Mouse (Mus musculus): ENCODE measurements around the gene Keap1. TPM values are rescaled to one million over a fixed set of nuclear protein-coding genes. Genes with fewer than 3 reads are reported as not detected.
A peak's percentile ranks its signal among the peaks of the same experiment; 100 is the strongest.
"Not testable (repeated sequence)": the region's sequence is repeated elsewhere in the genome, so short reads cannot be mapped to it uniquely, and the experiment has no call there.

Keap1 gene
- polyA plus RNA-seq, 1 experiment from 2014 or later, result 35.9 TPM

DNA sequence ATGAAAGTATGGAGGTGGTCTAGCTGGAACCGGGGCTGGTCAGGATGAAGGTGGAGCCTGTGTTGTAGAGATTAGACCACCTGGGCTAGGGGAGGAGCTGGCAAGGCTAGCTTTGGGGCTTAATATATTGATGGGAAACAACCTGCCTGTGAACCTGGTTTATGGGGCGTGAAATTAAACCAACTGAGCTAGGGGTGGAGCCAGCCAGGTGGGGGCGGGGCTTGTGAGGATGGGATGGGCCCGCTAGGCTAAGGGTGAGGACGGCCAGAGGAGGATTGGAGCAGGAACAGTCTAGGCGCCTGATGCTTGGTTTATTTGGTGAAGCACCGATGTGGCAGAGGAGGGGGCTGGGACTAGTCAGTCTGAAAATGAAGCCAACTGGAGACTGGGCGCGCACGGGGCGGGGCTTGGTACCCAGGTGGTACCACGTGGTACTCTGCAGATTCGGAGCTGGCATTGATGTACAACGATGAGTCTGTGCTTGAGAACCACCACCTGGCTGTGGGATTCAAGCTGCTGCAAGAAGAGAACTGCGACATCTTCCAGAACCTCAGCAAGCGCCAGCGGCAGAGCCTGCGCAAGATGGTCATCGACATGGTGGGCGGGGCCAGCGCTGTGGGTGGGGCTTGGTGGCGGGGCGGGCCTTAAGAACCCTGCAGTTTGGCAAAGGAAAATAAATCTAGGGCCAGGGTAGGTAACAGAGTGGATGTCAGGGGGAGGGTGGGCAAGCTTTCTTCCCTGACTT, 34.5 kb downstream of the Keap1 start:
- Histone ChIP-seq H3K4me3 (ENCODE audit: low read depth, low read length) (peak overlapping the region; percentile 36), H3K9ac (ENCODE audit: low read length) (peak overlapping the region; percentile 39), H3K27ac (ENCODE audit: low read depth, low read length) (no peak overlapping the region), H3K9me3 (ENCODE audit: control insufficient read depth, low read length) (no peaks in the 10 kb centered on the region), H3K36me3 (ENCODE audit: control insufficient read depth, insufficient read depth, low read length) (no peaks in the 10 kb centered on the region), H3K27me3 (ENCODE audit: control insufficient read depth, insufficient read depth, low read length) (no peaks in the 10 kb centered on the region), H3K4me1 (replicated peaks; ENCODE audit: control insufficient read depth, insufficient read depth, low read length) (peaks cover 7% of the 10 kb centered on the region), H3K4me2 (ENCODE audit: low read depth, low read length, severe bottlenecking) (peak overlapping the region; percentile 61)
- DNase-seq (ENCODE audit: low spot score), result peak; percentile 78
- peak; percentile 76 for ATAC-seq (replicated peaks; ENCODE audit: low FRiP score)
- WGBS, result 3% methylated on average over 23 of the region's 23 CpGs

DNA sequence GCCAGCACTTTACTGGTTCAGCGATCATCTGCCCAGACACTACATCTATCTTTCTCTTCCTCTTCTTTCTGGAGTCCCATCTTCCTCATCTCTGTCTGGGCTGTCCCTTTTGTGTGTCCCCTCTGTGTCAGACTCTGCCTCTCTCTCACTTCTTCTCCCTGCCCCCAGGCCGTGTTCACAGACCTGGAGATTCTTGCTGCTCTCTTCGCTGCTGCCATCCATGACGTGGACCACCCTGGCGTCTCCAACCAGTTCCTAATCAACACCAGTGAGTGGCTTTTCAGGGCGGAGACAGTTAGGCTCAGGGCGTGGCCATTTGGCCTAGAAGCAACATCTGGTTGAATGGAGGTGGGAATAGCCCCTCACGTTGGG, 35.0 kb downstream of the Keap1 start:
- Histone ChIP-seq H3K36me3 (ENCODE audit: control insufficient read depth, insufficient read depth, low read length) (no peaks in the 10 kb centered on the region), H3K9ac (ENCODE audit: low read length) (no peak overlapping the region), H3K27me3 (ENCODE audit: control insufficient read depth, insufficient read depth, low read length) (no peaks in the 10 kb centered on the region), H3K4me3 (ENCODE audit: low read depth, low read length) (no peak overlapping the region), H3K4me2 (ENCODE audit: low read depth, low read length, severe bottlenecking) (no peak overlapping the region), H3K9me3 (ENCODE audit: control insufficient read depth, low read length) (no peaks in the 10 kb centered on the region), H3K27ac (ENCODE audit: low read depth, low read length) (no peak overlapping the region), H3K4me1 (replicated peaks; ENCODE audit: control insufficient read depth, insufficient read depth, low read length) (peaks cover 7% of the 10 kb centered on the region)
- no peak for DNase-seq (ENCODE audit: low spot score)
- no peak for ATAC-seq (replicated peaks; ENCODE audit: low FRiP score)
- WGBS, result 19% methylated on average over 8 of the region's 8 CpGs

- WGBS, result 78% methylated on average over 3 of the region's 3 CpGs
- DNase-seq (ENCODE audit: low spot score) (no peak), ATAC-seq (replicated peaks; ENCODE audit: low FRiP score) (no peak)
- Histone ChIP-seq H3K27ac (ENCODE audit: low read depth, low read length) (no peak overlapping the region), H3K4me1 (replicated peaks; ENCODE audit: control insufficient read depth, insufficient read depth, low read length) (peaks cover 22% of the 10 kb centered on the region; the same call in 1 of the 2 replicates), H3K9ac (ENCODE audit: low read length) (no peak overlapping the region), H3K27me3 (ENCODE audit: control insufficient read depth, insufficient read depth, low read length) (no peaks in the 10 kb centered on the region), H3K9me3 (ENCODE audit: control insufficient read depth, low read length) (no peaks in the 10 kb centered on the region), H3K4me3 (ENCODE audit: low read depth, low read length) (no peak overlapping the region), H3K36me3 (ENCODE audit: control insufficient read depth, insufficient read depth, low read length) (no peaks in the 10 kb centered on the region), H3K4me2 (ENCODE audit: low read depth, low read length, severe bottlenecking) (no peak overlapping the region)
Observed at GRCm38 (mm10) chr9:21198960-21199359, 40.2 kb downstream of the Keap1 start.

DNA sequence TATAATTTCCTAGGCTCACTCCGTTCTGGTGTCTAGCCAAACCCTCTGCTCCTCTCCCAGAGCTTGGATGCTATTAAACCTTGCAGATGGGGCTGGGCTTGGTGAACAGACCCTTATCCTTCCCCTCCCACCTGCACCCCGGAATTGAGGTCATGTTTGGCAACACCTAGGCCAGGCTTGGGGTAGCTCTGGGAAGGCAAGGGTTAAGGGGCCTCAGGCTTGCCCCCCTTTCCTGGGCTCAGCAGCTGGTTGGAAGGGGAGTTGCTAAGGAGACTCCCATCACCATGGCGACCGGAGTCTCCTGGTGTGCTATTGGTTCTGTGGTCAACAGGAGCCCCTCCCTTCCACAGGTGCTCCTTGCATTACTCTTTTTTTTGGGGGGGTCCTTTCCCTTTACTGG, 41.2 kb downstream of the Keap1 start:
- DNase-seq (ENCODE audit: low spot score) (peak; percentile 83), ATAC-seq (replicated peaks; ENCODE audit: low FRiP score) (peak; percentile 80)
- Histone ChIP-seq H3K9me3 (ENCODE audit: control insufficient read depth, low read length) (no peaks in the 10 kb centered on the region), H3K36me3 (ENCODE audit: control insufficient read depth, insufficient read depth, low read length) (no peaks in the 10 kb centered on the region), H3K4me1 (replicated peaks; ENCODE audit: control insufficient read depth, insufficient read depth, low read length) (peaks cover 22% of the 10 kb centered on the region; the same call in 1 of the 2 replicates), H3K9ac (ENCODE audit: low read length) (no peak overlapping the region), H3K27ac (ENCODE audit: low read depth, low read length) (no peak overlapping the region), H3K4me2 (ENCODE audit: low read depth, low read length, severe bottlenecking) (peak overlapping the region; percentile 47; the same call in 1 of the 2 replicates), H3K27me3 (ENCODE audit: control insufficient read depth, insufficient read depth, low read length) (no peaks in the 10 kb centered on the region), H3K4me3 (ENCODE audit: low read depth, low read length) (peak overlapping the region; percentile 32; the same call in 1 of the 2 replicates)
- WGBS, result 9% methylated on average over 4 of the region's 4 CpGs

- no peaks in the 10 kb centered on the region for H3K36me3 ChIP-seq (ENCODE audit: control insufficient read depth, insufficient read depth, low read length)
- WGBS, result 25% methylated on average over 19 of the region's 19 CpGs
- DNase-seq (ENCODE audit: low spot score) (no peak), ATAC-seq (replicated peaks; ENCODE audit: low FRiP score) (peak; percentile 34)
- H3K9me3 ChIP-seq (ENCODE audit: control insufficient read depth, low read length), result no peaks in the 10 kb centered on the region
- H3K4me2 ChIP-seq (ENCODE audit: low read depth, low read length, severe bottlenecking), result peak overlapping the region; percentile 47
- H3K4me3 ChIP-seq (ENCODE audit: low read depth, low read length), result peak overlapping the region; percentile 32
- H3K9ac ChIP-seq (ENCODE audit: low read length), result peak overlapping the region; percentile 57
- no peak overlapping the region for H3K27ac ChIP-seq (ENCODE audit: low read depth, low read length)
- H3K27me3 ChIP-seq (ENCODE audit: control insufficient read depth, insufficient read depth, low read length), result no peaks in the 10 kb centered on the region
- peaks cover 22% of the 10 kb centered on the region; the same call in 1 of the 2 replicates for H3K4me1 ChIP-seq (replicated peaks; ENCODE audit: control insufficient read depth, insufficient read depth, low read length)
Observed at GRCm38 (mm10) chr9:21196521-21197433, 42.4 kb downstream of the Keap1 start.

DNA sequence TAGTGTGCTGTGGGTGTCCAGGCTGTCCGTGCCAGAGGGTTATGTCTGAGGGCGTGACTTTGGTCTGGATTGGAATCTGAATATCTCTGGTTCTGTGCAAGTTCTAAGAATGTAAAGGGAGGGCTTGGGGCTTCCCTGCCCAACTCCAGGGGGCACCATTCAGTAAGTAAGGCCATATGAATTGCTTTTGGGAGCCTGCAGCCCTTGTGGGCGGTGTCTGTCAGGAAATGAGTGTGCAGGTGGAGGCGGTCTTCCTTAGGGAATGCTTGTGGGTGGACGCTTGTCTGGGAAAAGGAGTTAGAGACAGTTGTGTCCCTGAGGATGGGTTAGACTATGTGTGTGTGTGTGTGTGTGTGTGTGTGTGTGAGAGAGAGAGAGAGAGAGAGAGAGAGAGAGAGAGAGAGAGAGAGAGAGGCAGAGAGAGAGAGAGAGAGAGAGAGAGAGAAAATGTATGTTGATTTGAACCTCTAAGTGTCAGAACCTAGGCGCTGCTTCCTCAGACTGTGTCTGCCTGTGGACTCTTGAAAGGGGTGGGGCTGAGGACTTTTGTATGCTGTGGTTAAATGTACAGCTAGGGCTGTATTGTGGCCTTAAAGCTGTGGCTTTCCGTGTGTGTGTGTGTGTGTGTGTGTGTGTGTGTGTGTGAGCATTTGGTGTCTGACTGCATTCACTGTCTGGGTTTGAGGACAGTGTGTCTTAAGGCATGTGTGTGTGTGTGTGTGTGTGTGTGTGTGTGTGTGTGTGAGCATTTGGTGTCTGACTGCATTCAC, 43.2 kb downstream of the Keap1 start:
- not testable (repeated sequence) for H3K4me3 ChIP-seq (ENCODE audit: low read depth, low read length); H3K27me3 ChIP-seq (ENCODE audit: control insufficient read depth, insufficient read depth, low read length); H3K27ac ChIP-seq (ENCODE audit: low read depth, low read length); H3K9ac ChIP-seq (ENCODE audit: low read length); H3K9me3 ChIP-seq (ENCODE audit: control insufficient read depth, low read length); H3K4me2 ChIP-seq (ENCODE audit: low read depth, low read length, severe bottlenecking); ATAC-seq (replicated peaks; ENCODE audit: low FRiP score); H3K36me3 ChIP-seq (ENCODE audit: control insufficient read depth, insufficient read depth, low read length); DNase-seq (ENCODE audit: low spot score)
- peaks cover 22% of the 10 kb centered on the region; the same call in 1 of the 2 replicates for H3K4me1 ChIP-seq (replicated peaks; ENCODE audit: control insufficient read depth, insufficient read depth, low read length)
- 57% methylated on average over 7 of the region's 7 CpGs for WGBS

DNA sequence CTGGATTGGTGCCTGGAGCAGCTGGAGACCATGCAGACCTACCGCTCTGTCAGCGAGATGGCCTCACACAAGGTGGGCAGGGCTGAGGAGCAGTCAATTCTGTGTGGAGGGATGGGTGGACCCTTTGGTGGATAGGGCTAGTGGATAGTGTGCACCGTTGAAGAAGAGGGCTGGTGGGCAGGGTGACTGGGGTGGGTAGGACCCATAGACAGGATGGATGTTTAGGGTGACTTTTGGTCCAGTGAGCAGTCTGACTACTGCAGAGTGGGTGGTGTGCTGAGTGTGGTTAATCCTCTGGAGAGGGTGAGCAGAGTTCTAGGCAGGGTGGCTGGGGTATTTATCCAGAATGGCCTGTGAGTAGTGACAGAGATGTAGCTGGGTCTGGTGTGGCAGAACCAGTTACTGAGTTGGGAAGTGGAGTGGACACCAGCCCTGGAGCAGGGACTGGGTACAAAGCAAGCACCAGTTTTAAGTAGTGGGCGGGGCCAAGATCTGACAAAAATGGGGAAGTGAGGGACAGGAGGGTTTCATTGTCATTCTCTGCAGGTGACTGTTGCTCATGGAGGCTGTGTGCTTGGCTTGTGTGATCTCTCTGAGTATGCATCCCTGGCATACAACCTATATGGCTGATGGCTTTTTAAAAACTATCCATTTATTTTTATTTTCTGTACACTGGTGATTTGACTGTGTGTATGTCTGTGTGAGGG, 44.2 kb downstream of the Keap1 start:
- 78% methylated on average over 4 of the region's 4 CpGs for WGBS
- peaks cover 22% of the 10 kb centered on the region; the same call in 1 of the 2 replicates for H3K4me1 ChIP-seq (replicated peaks; ENCODE audit: control insufficient read depth, insufficient read depth, low read length)
- ATAC-seq (replicated peaks; ENCODE audit: low FRiP score), result no peak
- no peak overlapping the region for H3K27ac ChIP-seq (ENCODE audit: low read depth, low read length)
- no peak overlapping the region for H3K9ac ChIP-seq (ENCODE audit: low read length)
- H3K9me3 ChIP-seq (ENCODE audit: control insufficient read depth, low read length), result no peaks in the 10 kb centered on the region
- no peak overlapping the region for H3K4me2 ChIP-seq (ENCODE audit: low read depth, low read length, severe bottlenecking)
- no peaks in the 10 kb centered on the region for H3K36me3 ChIP-seq (ENCODE audit: control insufficient read depth, insufficient read depth, low read length)
- no peak overlapping the region for H3K4me3 ChIP-seq (ENCODE audit: low read depth, low read length)
- H3K27me3 ChIP-seq (ENCODE audit: control insufficient read depth, insufficient read depth, low read length), result no peaks in the 10 kb centered on the region
- no peak for DNase-seq (ENCODE audit: low spot score)

GRCm38 (mm10) chr9:21193786-21194185, 45.4 kb downstream of the Keap1 start:
- DNase-seq (ENCODE audit: low spot score) (no peak), ATAC-seq (replicated peaks; ENCODE audit: low FRiP score) (no peak)
- no peaks in the 10 kb centered on the region for H3K9me3 ChIP-seq (ENCODE audit: control insufficient read depth, low read length)
- H3K27ac ChIP-seq (ENCODE audit: low read depth, low read length), result no peak overlapping the region
- no peaks in the 10 kb centered on the region for H3K36me3 ChIP-seq (ENCODE audit: control insufficient read depth, insufficient read depth, low read length)
- no peaks in the 10 kb centered on the region for H3K27me3 ChIP-seq (ENCODE audit: control insufficient read depth, insufficient read depth, low read length)
- no peak overlapping the region for H3K9ac ChIP-seq (ENCODE audit: low read length)
- peaks cover 22% of the 10 kb centered on the region; the same call in 1 of the 2 replicates for H3K4me1 ChIP-seq (replicated peaks; ENCODE audit: control insufficient read depth, insufficient read depth, low read length)
- WGBS, result 82% methylated on average over 3 of the region's 3 CpGs
- no peak overlapping the region for H3K4me3 ChIP-seq (ENCODE audit: low read depth, low read length)
- H3K4me2 ChIP-seq (ENCODE audit: low read depth, low read length, severe bottlenecking), result no peak overlapping the region
